Mouse (Mus musculus) midbrain, embryonic 15.5 days (tissue): ENCODE measurements around the gene Uchl3. TPM values are rescaled to one million over a fixed set of nuclear protein-coding genes. Genes with fewer than 3 reads are reported as not detected.
A peak's percentile ranks its signal among the peaks of the same experiment; 100 is the strongest.

Source experiments
- ATAC-seq: fragments of 200-750 bp; cut with Nextera tagmentation; replicated peaks from 2 replicates; pipeline ENCODE4 v1.8.0; 2017; ENCODE audit warnings: moderate TSS enrichment
- H3K27ac ChIP-seq: fragments of 300-500 bp; sonication (generic); 2 replicates; pipeline ENCODE4 v1.5.1; 2015; ENCODE audit warnings: mild to moderate bottlenecking, inconsistent platforms
- H3K27me3 ChIP-seq: fragments of 300-500 bp; sonication (generic); replicated peaks from 2 replicates; pipeline ENCODE4 v1.6.1; 2015; ENCODE audit warnings: inconsistent platforms
- H3K36me3 ChIP-seq: fragments of 300-500 bp; sonication (generic); replicated peaks from 2 replicates; pipeline ENCODE4 v1.6.1; 2015; ENCODE audit warnings: inconsistent platforms
- H3K4me1 ChIP-seq: fragments of 300-500 bp; sonication (generic); 2 replicates; pipeline ENCODE4 v1.6.1; 2015; ENCODE audit warnings: inconsistent platforms
- H3K4me2 ChIP-seq: fragments of 300-500 bp; sonication (generic); 2 replicates; pipeline ENCODE4 v1.6.1; 2015; ENCODE audit warnings: inconsistent platforms, mild to moderate bottlenecking, moderate library complexity
- H3K4me3 ChIP-seq: fragments of 300-500 bp; sonication (generic); 2 replicates; pipeline ENCODE4 v1.5.1; 2015; ENCODE audit warnings: mild to moderate bottlenecking, inconsistent platforms
- H3K9ac ChIP-seq: fragments of 300-500 bp; sonication (generic); 2 replicates; pipeline ENCODE4 v1.6.1; 2015; ENCODE audit warnings: mild to moderate bottlenecking, inconsistent platforms
- H3K9me3 ChIP-seq: fragments of 300-500 bp; sonication (generic); 2 replicates; pipeline ENCODE4 v1.6.1; 2016; ENCODE audit warnings: inconsistent platforms
- WGBS: fragments of 180-500 bp; shearing (Covaris S2); methylation state at CpG from one replicate; pipeline ENCODE4 v1.1.7; 2015; ENCODE audit warnings: mixed read lengths; 5-methylcytosine and 5-hydroxymethylcytosine counted together
- polyA plus RNA-seq: library from polyadenylated mRNA; unstranded; fragments of >200 nt; fragmentation: Nextera tagmentation; extraction: Ambion mirVana; gene quantifications from 2 replicates; pipeline ENCODE4 v1.2.1, GENCODE M21; 2015

Uchl3 gene
- polyA plus RNA-seq, 1 experiment from 2014 or later: 269 TPM

GRCm38 (mm10) chr14:101687696-101688095, 33.9 kb downstream of the Uchl3 start:
- Histone ChIP-seq H3K27ac (no peak overlapping the region), H3K4me2 (no peak overlapping the region), H3K36me3 (peaks cover 12% of the 10 kb centered on the region; the same call in 1 of the 2 replicates), H3K4me3 (no peak overlapping the region), H3K4me1 (no peaks in the 10 kb centered on the region), H3K27me3 (no peaks in the 10 kb centered on the region), H3K9ac (no peak overlapping the region), H3K9me3 (no peaks in the 10 kb centered on the region)
- ATAC-seq: no peak
- WGBS: 86% methylated on average over 6 of the region's 6 CpGs

GRCm38 (mm10) chr14:101688406-101688805, 34.6 kb downstream of the Uchl3 start:
- H3K9me3 ChIP-seq: no peaks in the 10 kb centered on the region
- no peaks in the 10 kb centered on the region for H3K4me1 ChIP-seq
- peaks cover 12% of the 10 kb centered on the region; the same call in 1 of the 2 replicates for H3K36me3 ChIP-seq
- no peak for ATAC-seq
- 65% methylated on average over 2 of the region's 2 CpGs for WGBS
- H3K4me2 ChIP-seq: no peak overlapping the region
- no peaks in the 10 kb centered on the region for H3K27me3 ChIP-seq
- no peak overlapping the region for H3K4me3 ChIP-seq
- no peak overlapping the region for H3K9ac ChIP-seq
- no peak overlapping the region for H3K27ac ChIP-seq

GRCm38 (mm10) chr14:101704479-101704878, 50.7 kb downstream of the Uchl3 start:
- no peaks in the 10 kb centered on the region for H3K4me1 ChIP-seq
- H3K36me3 ChIP-seq: no peaks in the 10 kb centered on the region
- no peaks in the 10 kb centered on the region for H3K9me3 ChIP-seq
- H3K4me3 ChIP-seq: no peak overlapping the region
- WGBS: 77% methylated on average over 4 of the region's 4 CpGs
- no peaks in the 10 kb centered on the region for H3K27me3 ChIP-seq
- no peak overlapping the region for H3K9ac ChIP-seq
- ATAC-seq: no peak
- no peak overlapping the region for H3K27ac ChIP-seq
- no peak overlapping the region for H3K4me2 ChIP-seq

GRCm38 (mm10) chr14:101707088-101707487, 53.3 kb downstream of the Uchl3 start:
- H3K9me3 ChIP-seq: no peaks in the 10 kb centered on the region
- no peak overlapping the region for H3K4me2 ChIP-seq
- H3K9ac ChIP-seq: no peak overlapping the region
- no peaks in the 10 kb centered on the region for H3K27me3 ChIP-seq
- H3K36me3 ChIP-seq: no peaks in the 10 kb centered on the region
- H3K4me1 ChIP-seq: no peaks in the 10 kb centered on the region
- ATAC-seq: no peak
- no peak overlapping the region for H3K27ac ChIP-seq
- H3K4me3 ChIP-seq: no peak overlapping the region
- WGBS: 92% methylated on average over 5 of the region's 5 CpGs

GRCm38 (mm10) chr14:101714414-101714813, 60.6 kb downstream of the Uchl3 start:
- Histone ChIP-seq H3K4me3 (no peak overlapping the region), H3K9ac (no peak overlapping the region), H3K4me1 (no peaks in the 10 kb centered on the region), H3K27me3 (no peaks in the 10 kb centered on the region), H3K9me3 (no peaks in the 10 kb centered on the region), H3K36me3 (no peaks in the 10 kb centered on the region), H3K27ac (no peak overlapping the region), H3K4me2 (no peak overlapping the region)
- WGBS: 37% methylated on average over 2 of the region's 2 CpGs
- ATAC-seq: no peak

GRCm38 (mm10) chr14:101729237-101729971, 75.6 kb downstream of the Uchl3 start, which contains the start of the genes Gm9922 and Lmo7:
TSS of gene Gm9922 (minus strand) at chr14:101729814.
TSS of gene Lmo7 (plus strand) at chr14:101729957.
- H3K4me2 ChIP-seq: peak within 1 kb of the TSS; percentile 97
- H3K9ac ChIP-seq: peak within 1 kb of the TSS; percentile 48
- no peaks in the 10 kb centered on the region for H3K36me3 ChIP-seq
- peaks cover 16% of the 10 kb centered on the region for H3K4me1 ChIP-seq
- WGBS: under 1% methylated on average over 51 of the region's 51 CpGs
- peak; percentile 83 for ATAC-seq
- no peaks in the 10 kb centered on the region for H3K9me3 ChIP-seq
- no peak within 1 kb of the TSS for H3K27ac ChIP-seq
- H3K4me3 ChIP-seq: peak within 1 kb of the TSS; percentile 57
- H3K27me3 ChIP-seq: peaks cover 22% of the 10 kb centered on the region

- Histone ChIP-seq H3K27me3 (peaks cover 22% of the 10 kb centered on the region), H3K4me3 (peak overlapping the region; percentile 57), H3K36me3 (no peaks in the 10 kb centered on the region), H3K9me3 (no peaks in the 10 kb centered on the region), H3K27ac (no peak overlapping the region), H3K4me2 (peak overlapping the region; percentile 97), H3K9ac (peak overlapping the region; percentile 48; the same call in 1 of the 2 replicates), H3K4me1 (peaks cover 16% of the 10 kb centered on the region)
- under 1% methylated on average over 28 of the region's 28 CpGs for WGBS
- peak; percentile 71 for ATAC-seq
Observed at GRCm38 (mm10) chr14:101729972-101730692, 76.4 kb downstream of the Uchl3 start.

GRCm38 (mm10) chr14:101733542-101734303, 80.0 kb downstream of the Uchl3 start:
- H3K27ac ChIP-seq: no peak overlapping the region
- peaks cover 17% of the 10 kb centered on the region for H3K27me3 ChIP-seq
- ATAC-seq: no peak
- 27% methylated on average over 10 of the region's 10 CpGs for WGBS
- H3K4me1 ChIP-seq: peaks cover 16% of the 10 kb centered on the region
- no peak overlapping the region for H3K9ac ChIP-seq
- no peaks in the 10 kb centered on the region for H3K9me3 ChIP-seq
- no peaks in the 10 kb centered on the region for H3K36me3 ChIP-seq
- no peak overlapping the region for H3K4me3 ChIP-seq
- H3K4me2 ChIP-seq: no peak overlapping the region

- H3K27me3 ChIP-seq: no peaks in the 10 kb centered on the region
- no peak for ATAC-seq
- no peaks in the 10 kb centered on the region for H3K36me3 ChIP-seq
- no peak overlapping the region for H3K9ac ChIP-seq
- H3K4me2 ChIP-seq: no peak overlapping the region
- no peak overlapping the region for H3K27ac ChIP-seq
- H3K9me3 ChIP-seq: no peaks in the 10 kb centered on the region
- H3K4me3 ChIP-seq: no peak overlapping the region
- no peaks in the 10 kb centered on the region for H3K4me1 ChIP-seq
- WGBS: 88% methylated on average over 4 of the region's 4 CpGs
Observed at GRCm38 (mm10) chr14:101737501-101737900, 83.7 kb downstream of the Uchl3 start.

Other genes with a start within 250 kb of the Uchl3 start
- gene Tbc1d4, start 44.8 kb upstream of the Uchl3 start, polyA plus RNA-seq: 8.8 and 9.4 TPM in 2 replicates
- gene Commd6, start 13.3 kb upstream of the Uchl3 start, polyA plus RNA-seq: 82.9 and 87.5 TPM in 2 replicates
- gene Gm9922, start 75.8 kb downstream of the Uchl3 start, polyA plus RNA-seq: 0.63 TPM in 1 of 2 replicates, not detected in the other
- 2.1 and 2.3 TPM in 2 replicates for gene Lmo7, start 76.0 kb downstream of the Uchl3 start, polyA plus RNA-seq